Mouse (Mus musculus) forebrain, embryonic 11.5 days (tissue): Measurements from ENCODE around the gene Scrn1. TPM values are rescaled to one million over a fixed set of nuclear protein-coding genes. Genes with fewer than 3 reads are reported as not detected.

Experiments
- ATAC-seq: fragments of 200-750 bp; cut with Nextera tagmentation; replicated peaks from 2 replicates; pipeline ENCODE4 v1.8.0; 2017; ENCODE audit warnings: moderate TSS enrichment; ENCODE audit not compliant: low FRiP score
- DNase-seq: peaks from one replicate; pipeline ENCODE4 v3.0.0-alpha.2; 2017; ENCODE audit warnings: low spot score
- H3K27ac ChIP-seq: fragments of 300-500 bp; sonication (generic); 2 replicates; pipeline ENCODE4 v1.5.1; 2014; ENCODE audit warnings: low read depth, low read length
- H3K27me3 ChIP-seq: fragments of 300-500 bp; sonication (generic); 2 replicates; pipeline ENCODE4 v1.6.1; 2014; ENCODE audit warnings: mild to moderate bottlenecking, low read length, mixed read lengths; ENCODE audit not compliant: control insufficient read depth, insufficient read depth
- H3K36me3 ChIP-seq: fragments of 300-500 bp; sonication (generic); 2 replicates; pipeline ENCODE4 v1.6.1; 2014; ENCODE audit warnings: mild to moderate bottlenecking, low read length, moderate library complexity, mixed read lengths; ENCODE audit not compliant: control insufficient read depth, insufficient read depth
- H3K4me1 ChIP-seq: fragments of 300-500 bp; sonication (generic); replicated peaks from 2 replicates; pipeline ENCODE4 v1.6.1; 2014; ENCODE audit warnings: low read length, mixed read lengths; ENCODE audit not compliant: control insufficient read depth, insufficient read depth
- H3K4me2 ChIP-seq: fragments of 300-500 bp; sonication (generic); 2 replicates; pipeline ENCODE4 v1.6.1; 2014; ENCODE audit warnings: low read depth, mild to moderate bottlenecking, low read length, moderate library complexity, mixed read lengths; ENCODE audit not compliant: severe bottlenecking
- H3K4me3 ChIP-seq: fragments of 300-500 bp; sonication (generic); 2 replicates; pipeline ENCODE4 v1.5.1; 2014; ENCODE audit warnings: low read depth, low read length
- H3K9ac ChIP-seq: fragments of 300-500 bp; sonication (generic); 2 replicates; pipeline ENCODE4 v1.6.1; 2014; ENCODE audit warnings: low read length
- H3K9me3 ChIP-seq: fragments of 300-500 bp; sonication (generic); 2 replicates; pipeline ENCODE4 v1.6.1; 2016; ENCODE audit warnings: low read length, mixed read lengths; ENCODE audit not compliant: control insufficient read depth
- WGBS: fragments of 180-500 bp; shearing (Covaris S2); extraction: QIAGEN DNeasy Blood & Tissue Kit; methylation state at CpG from one replicate; pipeline ENCODE4 v1.1.7; 2014; 5-methylcytosine and 5-hydroxymethylcytosine counted together
- polyA plus RNA-seq: library from polyadenylated mRNA; unstranded; fragments of >200 nt; fragmentation: Nextera tagmentation; extraction: Ambion mirVana; gene quantifications from 2 replicates; pipeline ENCODE4 v1.2.1, GENCODE M21; 2014

The Scrn1 gene
- polyA plus RNA-seq, 1 experiment from 2014 or later: 102 TPM

- Histone ChIP-seq H3K36me3 (peaks cover 5% of the 10 kb centered on the region; the same call in 1 of the 2 replicates), H3K9me3 (no peaks in the 10 kb centered on the region), H3K4me1 (peaks cover 11% of the 10 kb centered on the region), H3K9ac (no peak overlapping the region), H3K27ac (no peak overlapping the region), H3K27me3 (no peaks in the 10 kb centered on the region), H3K4me2 (no peak overlapping the region), H3K4me3 (no peak overlapping the region)
- no peak for ATAC-seq
- 88% methylated on average over 13 of the region's 13 CpGs for WGBS
- no peak for DNase-seq
Measured at GRCm38 (mm10) chr6:54548314-54549019, 17.8 kb downstream of the Scrn1 start.

GRCm38 (mm10) chr6:54543646-54544045 lies 22.6 kb downstream of the Scrn1 start:
- ATAC-seq (no peak), DNase-seq (no peak)
- WGBS: 86% methylated on average over 2 of the region's 2 CpGs
- Histone ChIP-seq H3K27me3 (no peaks in the 10 kb centered on the region), H3K27ac (no peak overlapping the region), H3K4me3 (no peak overlapping the region), H3K9me3 (no peaks in the 10 kb centered on the region; the same call in 1 of the 2 replicates), H3K4me1 (peaks cover 24% of the 10 kb centered on the region), H3K36me3 (peaks cover 8% of the 10 kb centered on the region; the same call in 1 of the 2 replicates), H3K9ac (no peak overlapping the region), H3K4me2 (no peak overlapping the region)

- WGBS: 82% methylated on average over 7 of the region's 7 CpGs
- H3K27ac ChIP-seq: no peak overlapping the region
Measured at GRCm38 (mm10) chr6:54542836-54543235, 23.5 kb downstream of the Scrn1 start.

GRCm38 (mm10) chr6:54540252-54540887 lies 25.9 kb downstream of the Scrn1 start:
- ATAC-seq (no peak), DNase-seq (no peak)
- H3K36me3 ChIP-seq: peaks cover 8% of the 10 kb centered on the region; the same call in 1 of the 2 replicates
- H3K9ac ChIP-seq: no peak overlapping the region
- no peak overlapping the region for H3K4me2 ChIP-seq
- 45% methylated on average over 9 of the region's 9 CpGs for WGBS
- H3K4me3 ChIP-seq: no peak overlapping the region
- H3K9me3 ChIP-seq: no peaks in the 10 kb centered on the region; the same call in 1 of the 2 replicates
- no peaks in the 10 kb centered on the region for H3K27me3 ChIP-seq
- 0 out of 2 replicates have a peak overlapping the region, but pooled peaks have one; percentile 39 for H3K27ac ChIP-seq
- H3K4me1 ChIP-seq: peaks cover 30% of the 10 kb centered on the region

More at GRCm38 (mm10) chr6:54542836-54543235, 23.5 kb downstream of the Scrn1 start:
- Histone ChIP-seq H3K27me3 (no peaks in the 10 kb centered on the region), H3K9me3 (no peaks in the 10 kb centered on the region; the same call in 1 of the 2 replicates), H3K4me3 (no peak overlapping the region), H3K4me2 (no peak overlapping the region), H3K9ac (no peak overlapping the region), H3K36me3 (peaks cover 8% of the 10 kb centered on the region; the same call in 1 of the 2 replicates), H3K4me1 (peaks cover 30% of the 10 kb centered on the region)
- no peak for DNase-seq
- no peak for ATAC-seq

GRCm38 (mm10) chr6:54539396-54539795 lies 26.9 kb downstream of the Scrn1 start:
- peaks cover 30% of the 10 kb centered on the region for H3K4me1 ChIP-seq
- DNase-seq: no peak

GRCm38 (mm10) chr6:54538773-54539173 lies 27.5 kb downstream of the Scrn1 start:
- H3K4me2 ChIP-seq: no peak overlapping the region
- H3K9me3 ChIP-seq: no peaks in the 10 kb centered on the region; the same call in 1 of the 2 replicates
- H3K27me3 ChIP-seq: no peaks in the 10 kb centered on the region
- DNase-seq: peak; percentile 63
- H3K36me3 ChIP-seq: peaks cover 6% of the 10 kb centered on the region; the same call in 1 of the 2 replicates
- H3K4me1 ChIP-seq: peaks cover 30% of the 10 kb centered on the region
- H3K4me3 ChIP-seq: no peak overlapping the region
- 2% methylated on average over 3 of the region's 3 CpGs for WGBS
- peak overlapping the region; percentile 64; the same call in 1 of the 2 replicates for H3K27ac ChIP-seq
- peak; percentile 60 for ATAC-seq
- peak overlapping the region; percentile 17; the same call in 1 of the 2 replicates for H3K9ac ChIP-seq

More at GRCm38 (mm10) chr6:54539396-54539795, 26.9 kb downstream of the Scrn1 start:
- ATAC-seq: no peak
- 76% methylated on average over 7 of the region's 7 CpGs for WGBS
- Histone ChIP-seq H3K27me3 (no peaks in the 10 kb centered on the region), H3K4me2 (no peak overlapping the region), H3K4me3 (no peak overlapping the region), H3K9me3 (no peaks in the 10 kb centered on the region; the same call in 1 of the 2 replicates), H3K36me3 (peaks cover 8% of the 10 kb centered on the region; the same call in 1 of the 2 replicates), H3K27ac (peak overlapping the region; percentile 64; the same call in 1 of the 2 replicates), H3K9ac (no peak overlapping the region)

GRCm38 (mm10) chr6:54537053-54537452 lies 29.2 kb downstream of the Scrn1 start:
- Histone ChIP-seq H3K36me3 (no peaks in the 10 kb centered on the region; the same call in 1 of the 2 replicates), H3K9me3 (no peaks in the 10 kb centered on the region), H3K27me3 (no peaks in the 10 kb centered on the region), H3K4me2 (no peak overlapping the region), H3K9ac (no peak overlapping the region), H3K27ac (no peak overlapping the region), H3K4me3 (no peak overlapping the region), H3K4me1 (peaks cover 26% of the 10 kb centered on the region)
- 84% methylated on average over 7 of the region's 7 CpGs for WGBS
- no peak for DNase-seq
- ATAC-seq: no peak

- Histone ChIP-seq H3K27ac (no peak overlapping the region), H3K4me1 (peaks cover 22% of the 10 kb centered on the region), H3K4me3 (no peak overlapping the region), H3K27me3 (no peaks in the 10 kb centered on the region), H3K9me3 (no peaks in the 10 kb centered on the region), H3K36me3 (no peaks in the 10 kb centered on the region), H3K4me2 (no peak overlapping the region), H3K9ac (no peak overlapping the region)
- 89% methylated on average over 4 of the region's 4 CpGs for WGBS
- ATAC-seq (no peak), DNase-seq (no peak)
Measured at GRCm38 (mm10) chr6:54535485-54535884, 30.8 kb downstream of the Scrn1 start.
